In genomic region chr14:91020099-91020498, GRCm38 (mm10) we compare ENCODE assay signal across 21 mouse cellular contexts.
A peak's percentile ranks its signal among the peaks of the same experiment; 100 is the strongest.
DNase-seq lines count a peak whose midpoint lies in the region; ATAC-seq lines count a peak whose summit lies in the region.
"Had no signal": no experiment of that assay in that cellular context is flagged by ENCODE, and none has a peak within 500 bp of the region (broad histone marks: within the 10 kb centered on the region; RNA-seq: fewer than 3 reads in every experiment).

No protein-coding gene starts in this region.

- no peaks in the 10 kb centered on the region for H3K4me1 ChIP-seq in limb, embryonic 11.5 days (ENCODE audit: control insufficient read depth, insufficient read depth, low read length)
- no peaks in the 10 kb centered on the region for H3K4me1 ChIP-seq in limb, embryonic 10.5 days
- no peaks in the 10 kb centered on the region for H3K4me1 ChIP-seq in limb, embryonic 12.5 days (replicated peaks)
- no peaks in the 10 kb centered on the region for H3K4me1 ChIP-seq in limb, embryonic 13.5 days

- peak; percentile 47; the same call in 1 of the 2 replicates for ATAC-seq in limb, embryonic 11.5 days (ENCODE audit: insufficient number of reproducible peaks, low FRiP score, low TSS enrichment, low read depth)
- ATAC-seq in limb, embryonic 12.5 days (ENCODE audit: insufficient number of reproducible peaks, insufficient read depth, low FRiP score, low TSS enrichment, low read depth), result peak; percentile 68; the same call in 1 of the 2 replicates
- 0 out of 2 replicates have a peak, but pooled peaks have one; percentile 54 for ATAC-seq in limb, embryonic 13.5 days (ENCODE audit: low FRiP score, low read depth)
- ATAC-seq: activated CD4-positive, CD25-positive, alpha-beta regulatory T cell, adult 4 months; CD4-positive, CD25-positive, alpha-beta regulatory T cell, adult 4 months; Patski had no signal

- H3K9ac ChIP-seq in limb, embryonic 11.5 days (ENCODE audit: low read length), result no peak overlapping the region
- no peak overlapping the region for H3K9ac ChIP-seq in limb, embryonic 12.5 days (replicated peaks)
- no peak overlapping the region for H3K9ac ChIP-seq in limb, embryonic 13.5 days

- H3K36me3 ChIP-seq in limb, embryonic 11.5 days (ENCODE audit: control insufficient read depth, insufficient read depth, low read length), result no peaks in the 10 kb centered on the region
- no peaks in the 10 kb centered on the region for H3K36me3 ChIP-seq in limb, embryonic 10.5 days
- no peaks in the 10 kb centered on the region for H3K36me3 ChIP-seq in limb, embryonic 12.5 days
- no peaks in the 10 kb centered on the region for H3K36me3 ChIP-seq in limb, embryonic 13.5 days
- H3K36me3 ChIP-seq: G1E had no signal

- no peaks in the 10 kb centered on the region for H3K27me3 ChIP-seq in limb, embryonic 11.5 days (ENCODE audit: control insufficient read depth, insufficient read depth, low read length)
- H3K27me3 ChIP-seq in limb, embryonic 10.5 days (ENCODE audit: low read depth, poor library complexity, severe bottlenecking), result no peaks in the 10 kb centered on the region
- no peaks in the 10 kb centered on the region for H3K27me3 ChIP-seq in limb, embryonic 12.5 days
- no peaks in the 10 kb centered on the region for H3K27me3 ChIP-seq in limb, embryonic 13.5 days
- H3K27me3 ChIP-seq: CH12.LX, Patski had no signal

- no peak overlapping the region for H3K4me3 ChIP-seq in limb, embryonic 11.5 days (ENCODE audit: low read depth, low read length)
- H3K4me3 ChIP-seq in limb, embryonic 10.5 days, result no peak overlapping the region
- no peak overlapping the region for H3K4me3 ChIP-seq in limb, embryonic 12.5 days (replicated peaks)
- no peak overlapping the region for H3K4me3 ChIP-seq in limb, embryonic 13.5 days

- H3K4me2 ChIP-seq in limb, embryonic 11.5 days (ENCODE audit: low read depth, severe bottlenecking), result no peak overlapping the region
- H3K4me2 ChIP-seq in limb, embryonic 12.5 days, result no peak overlapping the region
- H3K4me2 ChIP-seq in limb, embryonic 13.5 days (replicated peaks), result no peak overlapping the region

- H3K9me3 ChIP-seq in limb, embryonic 11.5 days (ENCODE audit: control insufficient read depth, low read length), result no peaks in the 10 kb centered on the region
- no peaks in the 10 kb centered on the region for H3K9me3 ChIP-seq in limb, embryonic 10.5 days (replicated peaks)
- H3K9me3 ChIP-seq in limb, embryonic 12.5 days, result no peaks in the 10 kb centered on the region
- no peaks in the 10 kb centered on the region for H3K9me3 ChIP-seq in limb, embryonic 13.5 days

- H3K27ac ChIP-seq in limb, embryonic 11.5 days (replicated peaks; ENCODE audit: low read depth, low read length), result no peak overlapping the region
- no peak overlapping the region for H3K27ac ChIP-seq in limb, embryonic 10.5 days
- no peak overlapping the region for H3K27ac ChIP-seq in limb, embryonic 12.5 days
- H3K27ac ChIP-seq in limb, embryonic 13.5 days, result no peak overlapping the region

- no peak for DNase-seq in limb, embryonic 11.5 days (ENCODE audit: low spot score)
- no peak for DNase-seq in limb, embryonic 10.5 days (ENCODE audit: low spot score)
- no peak for DNase-seq in left cerebral cortex, adult 9 months (ENCODE audit: low spot score in 2 of 2)
- no peak for DNase-seq in right cerebral cortex, postnatal 14 days
- DNase-seq: adrenal gland, adult 2 months; adrenal gland, adult 8-10 months; adrenal gland, postnatal 10 days; adrenal gland, postnatal 14 days; adrenal gland, postnatal 25 days; adrenal gland, postnatal 36 days; B cell, adult 2 months; cerebellum, adult 11 months; cerebellum, adult 11-12 months; cerebellum, adult 18-20 months had no signal

- WGBS in limb, embryonic 11.5 days, result 76% methylated on average over 1 of the region's 1 CpGs
- 91% methylated on average over 1 of the region's 1 CpGs for WGBS in limb, embryonic 10.5 days
- 43% methylated on average over 1 of the region's 1 CpGs for WGBS in limb, embryonic 12.5 days
- WGBS in limb, embryonic 13.5 days, result 35% methylated on average over 1 of the region's 1 CpGs
